Mouse (Mus musculus) embryo, embryonic 10 days (tissue): ENCODE results near the gene Il18r1.
A peak's percentile ranks its signal among the peaks of the same experiment; 100 is the strongest.

Source experiments
- DNase-seq: peaks from one replicate; pipeline ENCODE4 v3.0.0-alpha.2; 2015; ENCODE audit warnings: low spot score

Gene Il18r1

DNA sequence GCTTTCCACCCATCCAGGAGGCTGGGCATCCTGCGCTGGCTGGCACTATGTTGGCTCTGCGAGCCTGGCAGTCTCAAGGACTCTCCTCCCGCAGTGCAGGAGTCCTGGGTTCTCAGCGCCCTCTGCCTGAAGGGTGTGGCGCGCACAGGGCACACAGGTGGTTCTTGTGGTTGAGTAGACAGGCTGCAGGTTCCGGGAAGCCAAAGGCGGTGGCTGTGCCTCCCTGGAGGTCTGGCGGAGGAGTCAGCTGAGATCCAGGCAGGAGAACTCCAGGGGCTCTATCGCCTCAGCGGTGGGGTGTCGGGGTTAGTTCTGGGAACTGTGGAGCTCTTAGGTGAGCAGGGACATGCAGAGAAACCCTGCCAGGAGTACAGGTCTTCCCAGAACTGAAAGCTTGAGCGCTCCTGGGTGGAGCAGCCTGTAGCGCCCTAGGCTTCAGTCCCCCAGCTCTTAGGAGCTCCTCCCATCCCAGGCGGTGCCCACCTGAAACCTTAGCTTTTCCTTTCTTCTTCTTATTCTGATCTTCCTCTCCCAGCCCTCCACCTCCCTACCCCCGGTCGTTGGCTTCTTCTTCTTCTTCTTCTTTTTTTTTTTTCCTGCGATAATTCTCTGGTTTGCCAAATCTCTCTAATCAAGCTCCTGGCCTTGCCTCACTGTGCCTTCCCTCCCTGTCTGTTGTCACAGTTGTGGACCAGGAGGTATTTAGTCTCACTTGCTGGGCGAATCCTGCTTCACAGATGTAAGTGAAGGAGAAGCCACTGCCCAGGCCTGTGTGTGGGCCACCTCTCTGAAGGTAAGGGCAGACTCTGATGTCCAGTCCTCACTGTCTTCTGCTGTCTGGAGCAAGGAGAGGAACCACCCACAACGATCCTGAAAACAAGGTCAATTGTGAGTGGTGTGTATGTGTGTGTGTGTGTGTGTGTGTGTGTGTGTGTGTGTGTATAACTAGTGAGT lies at the start of gene Il18r1:
TSS of gene Il18r1 (plus strand) at position 76 of the 954 bp plus-strand sequence.
- DNase-seq, result no peak

DNA sequence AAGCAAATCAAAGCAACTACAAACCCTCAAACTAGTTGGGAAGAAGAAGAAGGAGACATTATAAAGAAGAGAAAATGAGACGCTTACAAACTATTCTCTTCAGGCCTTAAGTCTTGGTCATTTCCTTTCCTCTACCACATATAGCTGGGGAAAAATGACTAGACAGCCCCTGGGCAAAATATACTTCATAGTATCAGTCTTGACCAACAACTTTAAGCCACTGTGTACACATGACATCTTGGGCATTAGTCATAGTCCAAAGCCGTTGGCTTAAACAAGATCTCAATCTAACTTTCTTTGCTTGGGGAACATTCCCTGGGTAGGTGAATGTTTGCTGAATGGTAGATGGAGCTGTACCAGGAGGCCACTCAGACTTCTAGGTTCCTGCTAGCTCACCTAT lies 48.3 kb upstream of the Il18r1 start:
- no peak for DNase-seq

DNA sequence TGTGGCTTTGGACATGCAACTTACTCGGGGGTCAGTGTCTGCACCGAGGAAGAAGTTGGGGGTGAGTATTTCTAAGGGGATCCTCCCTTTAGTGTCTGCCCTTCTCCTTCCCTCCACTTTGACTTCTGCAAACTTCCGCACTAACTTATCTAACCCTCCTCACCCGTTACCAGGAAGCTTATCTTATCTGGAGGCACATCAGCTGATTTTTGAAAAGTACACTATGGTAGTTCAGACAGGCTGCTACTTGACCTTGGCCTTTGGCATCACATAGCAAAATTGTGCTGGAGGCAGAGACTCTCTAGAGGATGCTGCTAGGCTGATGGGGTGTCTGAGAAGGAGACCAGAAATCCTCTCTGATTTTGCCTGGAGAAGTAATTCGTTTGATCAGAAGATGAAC lies 46.8 kb upstream of the Il18r1 start:
- DNase-seq, result peak; percentile 4

DNA sequence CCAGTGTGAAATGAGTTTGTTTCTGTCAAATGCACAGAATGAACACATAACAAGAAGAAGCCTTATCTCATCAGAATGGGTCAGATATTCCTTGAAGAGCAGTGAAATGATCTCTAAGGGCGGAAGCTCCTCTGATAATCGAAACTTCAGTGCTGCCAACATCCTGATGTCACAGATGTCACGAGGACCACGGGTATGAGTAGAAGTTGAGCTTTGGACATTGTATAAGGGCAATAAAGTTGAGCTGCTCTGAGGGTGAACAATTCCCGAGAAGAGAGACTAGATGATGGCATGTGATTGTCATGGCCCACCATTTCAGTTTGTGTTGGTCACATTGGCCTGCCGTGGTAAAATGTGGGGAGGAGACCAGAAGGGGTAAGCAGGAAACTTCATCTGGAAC lies 41.5 kb upstream of the Il18r1 start:
- no peak for DNase-seq

DNA sequence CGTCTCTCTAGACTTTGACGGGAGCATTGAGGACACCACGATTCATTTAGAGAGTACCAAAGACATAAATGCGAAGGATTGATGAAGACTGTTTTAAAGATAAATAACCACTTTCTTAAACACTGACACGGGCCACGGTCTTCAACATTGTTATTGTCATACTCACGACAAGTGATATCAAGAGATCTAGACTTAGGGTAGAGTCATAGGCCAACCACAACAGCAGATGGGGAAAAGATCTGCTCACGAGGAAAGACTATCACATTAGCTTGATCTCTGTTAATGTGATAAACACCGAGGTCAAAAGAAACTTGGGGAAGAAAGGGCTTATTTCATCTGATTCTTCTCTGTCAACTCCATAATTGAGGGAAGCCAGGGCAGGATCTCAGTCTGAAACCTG lies 38.1 kb upstream of the Il18r1 start:
- DNase-seq, result no peak

DNA sequence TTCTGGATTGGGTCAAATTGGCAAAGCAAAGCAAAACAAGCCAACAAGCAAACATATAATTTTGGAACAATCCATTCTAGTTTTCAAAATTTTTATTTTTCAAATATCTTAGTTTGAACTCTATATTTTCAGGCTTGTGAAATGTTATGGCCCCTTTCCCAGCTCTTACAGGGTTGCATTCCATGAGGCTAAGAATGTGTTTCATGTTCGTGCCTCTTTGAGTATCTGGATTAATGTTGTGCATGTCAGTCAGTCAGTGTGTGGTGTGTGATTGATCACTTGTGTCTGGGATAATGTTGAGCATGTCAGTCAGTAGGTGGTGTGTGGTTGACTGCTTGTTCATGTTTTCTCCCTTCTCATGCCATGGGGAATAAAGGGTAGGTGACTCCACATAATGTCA lies 37.5 kb upstream of the Il18r1 start:
- no peak for DNase-seq

DNA sequence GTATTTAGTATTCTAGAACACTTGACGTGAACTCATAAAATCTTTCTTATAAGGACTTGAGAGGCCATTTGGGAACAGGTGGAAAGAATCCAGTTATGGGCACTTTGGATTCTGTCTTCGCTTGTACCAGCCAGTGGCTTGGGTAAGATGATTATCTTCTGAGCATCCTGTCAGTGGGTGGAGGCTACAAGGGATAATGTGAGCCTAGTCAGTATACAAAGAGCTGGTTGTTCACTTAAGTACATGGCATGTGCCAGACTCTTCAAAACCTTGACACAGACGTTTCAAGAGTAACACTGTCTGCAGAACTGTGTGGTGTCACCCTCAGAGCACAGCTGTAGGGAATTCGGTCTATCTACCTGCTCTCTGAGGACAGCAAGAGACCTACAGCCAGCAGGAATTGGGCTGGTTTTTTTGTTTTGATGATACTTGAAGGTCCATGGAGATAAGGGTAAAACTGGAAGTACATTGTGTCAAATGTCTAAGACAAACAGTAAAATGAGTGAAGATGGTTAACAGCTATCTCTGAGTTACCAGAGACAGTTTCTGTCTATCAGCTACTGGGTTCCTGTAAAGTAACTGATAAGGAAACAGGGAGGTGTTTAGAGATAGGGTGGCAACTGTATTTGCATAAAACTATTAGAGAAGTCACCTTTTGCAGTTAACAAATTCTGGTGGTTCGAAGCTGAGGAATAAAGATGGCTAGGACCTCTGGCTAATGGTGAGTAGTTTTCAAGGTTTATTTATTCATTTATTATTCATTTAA lies 36.3 kb upstream of the Il18r1 start, which contains the start of gene Il1rl1:
TSS of gene Il1rl1 (plus strand) at position 661 of the 766 bp plus-strand sequence.
- no peak for DNase-seq

DNA sequence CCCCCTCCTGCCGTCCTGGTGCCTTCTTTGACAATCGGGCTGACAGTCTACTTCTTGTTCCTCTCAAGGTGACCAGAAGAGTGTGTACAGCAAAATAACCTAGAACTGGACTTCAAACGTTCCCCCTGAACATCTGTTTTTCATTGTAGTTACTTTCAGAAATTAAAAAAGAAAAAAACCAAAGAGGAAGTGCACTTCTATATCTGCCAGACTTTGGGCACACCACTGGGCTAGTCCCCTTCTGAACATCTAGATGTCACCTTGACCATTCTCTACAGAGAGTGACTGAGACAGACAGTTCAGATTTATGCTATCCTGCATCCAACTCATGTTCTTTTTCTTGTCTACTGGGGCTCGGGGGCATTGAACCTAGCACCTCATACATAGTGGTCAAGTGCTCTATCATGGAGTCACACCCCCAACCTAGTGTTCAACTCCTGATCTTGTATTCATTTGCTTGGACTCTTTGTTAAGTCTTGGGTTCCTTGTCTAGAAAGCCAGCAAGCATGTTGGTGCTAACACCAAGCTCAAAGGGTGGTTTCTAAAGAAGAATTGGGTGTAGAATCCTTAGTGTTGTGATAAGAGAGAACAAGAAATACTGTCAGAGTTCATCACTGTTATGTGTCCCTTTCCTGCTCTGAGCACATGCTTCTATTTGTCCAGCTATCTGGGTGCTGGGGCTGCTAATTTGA lies 35.1 kb upstream of the Il18r1 start:
- no peak for DNase-seq

DNA sequence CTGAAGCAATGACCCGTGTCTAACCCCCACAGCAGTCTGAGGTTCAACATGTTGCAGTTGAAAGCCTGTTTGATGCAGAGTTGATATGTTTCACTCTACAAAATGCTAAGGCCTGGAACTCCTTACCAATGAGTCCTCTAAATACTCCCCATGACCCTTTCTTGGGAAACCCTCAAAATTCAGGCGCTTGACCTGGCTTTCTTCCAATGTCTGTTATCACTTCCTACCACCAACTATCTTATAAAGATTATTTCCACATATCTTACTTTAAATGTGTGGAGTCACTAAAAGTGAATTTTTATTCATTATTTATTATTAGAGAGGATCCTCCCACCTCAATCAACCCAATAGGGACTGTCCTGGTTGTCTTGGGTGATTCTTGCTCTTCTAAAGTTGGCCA lies 33.2 kb upstream of the Il18r1 start:
- DNase-seq, result no peak

DNA sequence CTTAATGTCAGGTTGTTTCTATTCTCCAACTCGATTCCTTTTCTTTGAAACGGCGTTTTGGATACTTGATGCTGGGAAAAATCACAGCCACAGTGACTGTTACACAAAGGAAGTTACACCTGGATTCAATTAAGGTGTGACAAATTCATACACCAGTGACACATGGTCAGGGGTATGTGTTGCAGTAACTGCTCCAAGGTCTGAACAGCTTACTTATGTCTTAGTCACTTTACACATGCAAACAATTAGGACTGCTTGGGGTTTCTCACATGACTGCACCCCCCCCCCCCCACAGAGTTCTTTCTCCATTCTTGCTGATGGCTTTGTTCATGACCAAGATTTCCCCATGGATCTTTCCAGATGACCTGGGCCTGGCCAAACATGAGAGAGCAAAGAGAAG lies 29.4 kb upstream of the Il18r1 start:
- peak; percentile 31 for DNase-seq

DNA sequence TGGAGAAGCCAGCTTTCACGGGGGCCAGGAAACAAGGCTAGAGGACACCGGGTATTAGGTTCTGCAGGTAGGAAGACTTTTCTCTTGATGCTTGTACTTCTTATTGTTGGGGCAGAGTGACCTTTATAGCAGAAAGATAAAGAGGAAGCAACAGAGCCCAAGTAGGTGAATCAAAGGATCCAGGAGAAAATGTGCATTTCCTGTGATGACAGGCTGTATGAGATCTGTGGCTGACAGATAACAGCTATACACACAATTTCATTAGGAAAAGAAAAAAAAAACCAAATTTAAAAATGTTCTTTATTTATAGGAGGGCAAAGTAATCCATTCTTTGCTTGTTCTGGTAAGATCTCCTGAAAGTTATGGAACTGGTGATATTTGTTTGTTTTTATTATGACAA lies 28.0 kb upstream of the Il18r1 start:
- no peak for DNase-seq

DNA sequence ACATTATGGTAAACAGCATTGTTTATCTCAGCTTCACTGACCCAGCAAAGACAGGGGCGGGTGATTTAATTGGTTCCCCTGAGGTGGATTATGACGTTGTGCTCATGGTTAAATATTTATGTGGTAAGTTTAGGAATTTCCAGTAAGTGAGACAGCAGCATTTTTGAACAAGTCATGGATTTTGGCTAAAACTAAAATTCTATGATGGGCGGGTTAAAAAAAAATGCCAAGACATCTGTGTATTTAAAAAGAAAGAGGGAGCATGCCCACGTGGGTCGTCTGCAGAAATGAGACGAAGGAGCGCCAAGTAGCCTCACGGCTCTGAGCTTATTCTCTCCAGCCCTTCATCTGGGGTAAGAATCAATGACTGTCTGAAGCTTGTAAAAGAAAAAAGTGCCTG lies 25.8 kb upstream of the Il18r1 start:
- DNase-seq, result no peak

DNA sequence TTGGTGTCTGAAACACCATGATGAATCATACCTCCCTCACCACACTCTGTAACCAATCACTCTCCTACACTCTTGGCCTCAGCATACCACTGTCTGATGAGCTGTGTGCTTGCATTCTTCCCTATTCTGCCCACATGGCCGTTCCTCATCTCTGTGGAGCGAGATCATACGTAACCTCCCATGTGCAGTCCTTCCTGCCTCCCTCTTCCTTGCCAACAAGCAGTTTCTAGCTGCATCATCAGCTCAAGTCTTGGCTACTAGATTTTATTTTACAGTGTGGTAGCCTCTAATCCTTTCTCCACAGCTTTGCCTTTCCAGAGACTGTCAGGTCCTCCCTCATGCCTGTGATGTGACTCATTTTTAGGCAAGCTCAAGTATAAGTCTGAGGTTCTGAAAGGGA lies 20.6 kb upstream of the Il18r1 start:
- no peak for DNase-seq

DNA sequence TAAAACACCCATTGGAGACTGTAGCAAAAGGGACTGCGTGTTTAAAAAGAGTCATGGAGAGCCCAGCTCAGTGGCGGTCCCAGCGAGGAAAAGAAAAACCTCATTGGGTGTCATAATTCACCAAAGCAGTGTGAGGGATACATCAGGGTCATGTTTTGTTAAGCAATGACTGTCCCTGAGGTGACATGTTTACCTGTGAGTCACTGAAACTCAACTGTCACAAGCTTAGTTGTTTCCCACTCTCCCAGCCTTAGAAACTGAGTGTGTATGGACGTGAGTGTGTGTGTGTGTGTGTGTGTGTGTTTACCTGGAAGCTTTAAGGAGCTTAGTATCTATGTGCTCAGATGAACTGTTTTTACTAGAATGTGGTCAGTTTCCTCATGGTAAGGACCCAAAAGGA lies 2.0 kb downstream of the Il18r1 start:
- DNase-seq, result no peak

DNA sequence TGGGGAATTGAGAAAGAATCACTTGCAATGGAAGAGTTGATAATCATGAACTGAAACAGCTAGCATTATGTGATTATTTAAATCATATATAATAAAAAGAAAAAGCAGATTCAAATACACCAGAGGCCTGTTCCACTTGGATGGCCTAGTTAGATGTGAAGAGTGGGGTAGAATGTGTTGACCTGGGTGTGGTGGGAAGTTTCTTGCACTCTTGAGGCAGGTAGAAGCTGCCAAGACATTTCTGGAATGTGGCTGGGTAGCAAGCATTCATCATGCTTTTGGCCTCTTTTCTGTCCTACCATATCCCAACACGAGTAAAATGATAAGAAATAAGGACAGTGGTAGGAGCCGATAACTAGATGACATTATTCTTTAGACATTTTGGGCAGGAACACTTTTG lies 3.5 kb downstream of the Il18r1 start:
- DNase-seq, result no peak

DNA sequence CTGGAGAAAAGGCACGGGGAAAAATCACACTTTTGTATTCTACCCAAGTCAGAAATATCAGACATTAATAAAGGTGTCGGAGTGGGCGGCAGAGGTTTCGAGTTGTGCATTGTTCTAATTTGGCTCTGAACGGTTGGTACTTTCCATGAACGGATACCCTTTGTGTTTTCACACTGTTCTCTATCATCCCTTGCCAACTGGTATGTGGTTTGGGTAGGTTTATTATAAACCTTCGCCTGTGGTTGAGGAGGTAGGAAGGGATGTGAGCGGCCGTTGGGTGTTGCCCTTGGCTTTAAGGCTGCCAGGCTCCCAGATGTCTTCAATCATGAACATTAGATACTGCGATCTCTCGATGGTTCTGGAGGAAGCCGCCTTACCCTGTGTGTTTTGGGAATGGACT lies 4.5 kb downstream of the Il18r1 start:
- DNase-seq, result no peak

DNA sequence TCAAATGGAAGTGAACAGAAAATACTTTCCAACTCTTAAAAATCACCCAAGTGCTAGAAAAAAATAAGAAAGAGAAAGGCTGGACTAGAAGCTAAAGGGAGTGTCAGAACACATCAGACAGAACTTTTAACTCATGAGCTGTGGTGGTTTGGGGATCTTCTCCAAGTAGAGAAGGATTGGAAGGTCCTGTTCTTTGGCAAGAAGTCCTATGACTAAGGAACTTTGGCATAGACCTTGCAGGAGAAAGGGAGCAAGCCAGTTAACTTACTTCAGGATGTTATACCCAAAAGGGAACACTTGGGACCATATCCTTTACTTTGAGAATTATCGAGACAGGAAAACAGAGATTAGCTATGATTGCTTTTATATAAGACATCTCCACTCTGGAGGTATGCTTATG lies 7.0 kb downstream of the Il18r1 start:
- no peak for DNase-seq

DNA sequence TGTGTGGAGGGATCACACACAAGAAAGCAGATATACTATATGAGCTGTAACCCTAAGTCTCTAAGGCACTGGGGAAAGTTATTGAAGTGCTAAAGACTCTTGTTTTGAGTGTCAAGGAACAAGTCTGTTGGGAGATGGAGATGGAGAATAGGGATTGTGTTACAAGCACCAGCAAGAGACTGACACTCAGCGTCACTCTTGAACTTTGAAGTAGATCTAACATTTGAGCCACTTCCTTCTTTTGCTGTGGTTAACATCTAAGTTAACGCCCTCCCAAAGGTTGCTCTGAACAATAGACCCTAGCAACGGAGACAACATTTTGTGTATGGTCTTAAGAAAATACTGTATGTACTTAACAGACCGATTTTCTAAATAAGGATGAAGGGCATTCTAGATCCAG lies 8.3 kb downstream of the Il18r1 start:
- DNase-seq, result no peak

DNA sequence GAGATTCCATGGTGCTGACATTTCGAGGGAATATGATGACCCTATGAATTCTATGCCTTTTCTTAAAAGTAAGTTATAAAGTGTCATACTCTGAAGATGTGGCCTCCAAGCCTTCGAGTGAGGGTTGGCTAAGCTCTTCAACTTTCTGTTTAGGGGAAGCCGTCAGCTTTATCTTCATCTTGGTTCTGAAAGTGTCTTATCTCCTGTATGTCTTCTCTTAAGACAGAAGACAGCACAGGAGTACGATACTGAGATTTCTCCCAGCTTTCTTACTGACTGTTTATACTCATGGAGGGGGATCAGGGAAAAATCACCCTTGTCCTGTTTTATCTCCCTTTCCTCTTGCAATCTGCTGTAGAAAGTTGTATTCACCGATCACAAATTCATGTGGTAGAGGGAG lies 9.0 kb downstream of the Il18r1 start:
- no peak for DNase-seq

DNA sequence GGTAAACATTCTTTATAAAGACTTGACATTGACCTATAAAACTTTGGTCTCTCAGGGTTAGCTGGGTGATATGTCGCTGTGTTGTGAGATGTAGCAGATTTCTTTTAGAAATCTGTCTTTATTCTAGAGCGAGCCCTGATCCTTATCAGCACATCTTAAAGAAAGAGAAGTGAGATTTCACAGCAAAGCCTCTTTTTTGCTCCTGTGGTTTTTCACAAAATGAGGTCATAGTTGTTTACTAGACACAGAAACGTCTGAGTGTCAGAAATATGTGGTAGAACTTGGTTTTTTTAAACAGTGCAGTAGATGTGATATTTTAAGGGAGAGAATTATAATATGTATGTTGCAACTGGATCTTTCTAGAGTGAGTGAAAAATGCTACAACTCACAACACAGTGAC lies 10.3 kb downstream of the Il18r1 start:
- no peak for DNase-seq

DNA sequence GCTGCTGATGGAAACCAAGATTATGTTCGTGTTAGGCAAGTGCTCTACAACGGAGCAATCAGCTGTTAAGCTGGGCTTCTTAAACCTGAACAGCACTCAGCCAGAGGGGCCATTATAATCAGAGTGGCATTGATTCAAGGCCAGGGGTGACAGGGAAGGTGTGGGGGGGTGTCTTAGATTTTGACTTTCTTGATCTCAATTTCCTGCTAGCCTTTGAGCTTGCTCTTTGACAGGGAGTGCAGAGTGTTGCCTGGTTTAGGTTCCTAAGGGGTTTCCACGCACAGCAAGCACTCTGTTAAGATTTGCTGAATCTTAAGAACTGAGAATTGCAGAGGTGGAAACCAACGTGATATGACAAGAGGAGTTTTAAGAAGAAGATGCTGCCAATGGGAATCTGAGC lies 11.4 kb downstream of the Il18r1 start:
- no peak for DNase-seq

DNA sequence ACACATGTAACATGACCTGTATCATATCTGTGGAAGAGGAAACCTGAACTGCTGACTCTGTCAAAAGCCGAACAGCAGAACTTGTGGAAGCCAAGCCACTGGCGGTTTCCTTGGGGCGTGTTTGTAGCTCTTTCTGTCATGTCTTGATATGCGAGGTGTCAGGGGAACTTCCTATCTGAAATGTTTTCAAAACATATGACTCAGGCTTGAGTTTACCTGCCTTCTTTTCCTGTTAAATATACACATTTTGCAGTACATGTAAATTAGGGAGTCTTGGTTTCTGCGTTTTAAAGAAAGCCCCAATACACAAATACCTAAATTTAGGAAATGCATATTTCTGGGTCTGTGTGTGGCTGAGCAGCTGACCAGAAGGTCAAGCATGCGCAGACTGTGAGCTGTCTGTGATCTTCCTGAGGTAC lies 14.2 kb downstream of the Il18r1 start:
- no peak for DNase-seq

DNA sequence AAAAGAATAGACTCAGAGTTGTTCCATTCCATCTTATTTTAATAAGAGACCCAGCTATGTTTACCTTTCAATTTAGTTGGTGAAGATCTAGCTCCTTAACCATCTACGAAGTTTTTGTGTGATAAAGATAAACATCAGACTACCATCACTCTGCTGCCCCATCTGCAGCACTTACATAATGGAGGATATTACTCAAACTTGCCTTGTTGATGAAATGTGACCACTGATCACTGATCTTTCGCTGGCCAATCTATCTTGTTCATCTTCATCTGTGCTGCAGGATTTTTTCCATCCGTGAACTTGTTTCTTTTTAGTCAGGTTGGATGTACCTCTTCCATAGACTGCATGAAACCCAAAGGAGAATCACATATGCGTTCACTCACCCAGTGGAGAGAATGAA lies 29.2 kb downstream of the Il18r1 start:
- no peak for DNase-seq
